Comparison of ENCODE assay signal across 15 mouse cellular contexts in the genomic region with DNA sequence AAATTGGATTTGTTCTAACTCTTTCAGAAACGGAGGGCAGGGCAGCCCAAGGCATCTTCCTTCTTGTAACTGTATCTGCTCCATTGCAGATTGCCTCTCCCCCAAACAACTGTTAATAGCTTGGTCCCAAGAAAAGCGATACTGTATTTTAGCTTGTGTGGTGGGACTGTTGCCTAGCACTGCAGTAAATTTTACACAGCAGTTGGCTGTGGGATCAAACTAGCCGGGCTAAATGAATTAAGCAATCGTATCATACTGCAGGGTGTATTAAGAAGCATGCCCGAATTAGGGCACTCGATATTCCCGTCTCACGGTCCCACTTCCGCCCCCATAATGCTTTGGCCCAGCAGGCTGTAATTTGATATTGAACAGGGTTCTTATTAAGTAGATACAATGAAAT.
DNase-seq lines count a peak whose midpoint lies in the region; ATAC-seq and TF ChIP-seq lines count a peak whose summit lies in the region.
"Had no signal": no experiment of that assay in that cellular context is flagged by ENCODE, and none has a peak within 500 bp of the region (broad histone marks: within the 10 kb centered on the region; RNA-seq: fewer than 3 reads in every experiment).

No protein-coding gene starts in this region.

- H3K4me3 ChIP-seq in forebrain, embryonic 16.5 days (replicated peaks; ENCODE audit: low read length): no peak overlapping the region
- H3K4me3 ChIP-seq in forebrain, embryonic 10.5 days: no peak overlapping the region
- no peak overlapping the region for H3K4me3 ChIP-seq in lung, postnatal 0 days (ENCODE audit: low read depth, low read length)
- no peak overlapping the region for H3K4me3 ChIP-seq in lung, adult 2 months (replicated peaks; ENCODE audit: extremely low read depth, low read depth, low read length)
- H3K4me3 ChIP-seq in limb, embryonic 12.5 days (replicated peaks): peak overlapping the region; percentile 21
- H3K4me3 ChIP-seq in stomach, postnatal 0 days (ENCODE audit: low read depth, low read length): no peak overlapping the region; the same call in 1 of the 2 replicates
- no peak overlapping the region for H3K4me3 ChIP-seq in liver, embryonic 11.5 days (ENCODE audit: low read depth, low read length)
- H3K4me3 ChIP-seq: heart, embryonic 13.5 days; liver, embryonic 12.5 days had no signal

- TF ChIP-seq CTCF in lung, postnatal 0 days (IDR thresholded peaks at IDR 0.05): no peak
- no peak for TF ChIP-seq CTCF in lung, adult 2 months (IDR thresholded peaks at IDR 0.05; ENCODE audit: insufficient read depth, low read length)
- TF ChIP-seq CTCF in stomach, postnatal 0 days (IDR thresholded peaks at IDR 0.05; ENCODE audit: low read depth): no peak

- TF ChIP-seq EP300 in lung, postnatal 0 days (IDR thresholded peaks at IDR 0.05): no peak
- TF ChIP-seq EP300 in stomach, postnatal 0 days (optimal IDR thresholded peaks at IDR 0.05): no peak

- no peaks in the 10 kb centered on the region for H3K4me1 ChIP-seq in forebrain, embryonic 16.5 days (replicated peaks; ENCODE audit: control insufficient read depth, insufficient read depth, low read length)
- no peaks in the 10 kb centered on the region for H3K4me1 ChIP-seq in forebrain, embryonic 10.5 days
- H3K4me1 ChIP-seq in lung, postnatal 0 days (ENCODE audit: insufficient read depth, low read depth, low read length): no peaks in the 10 kb centered on the region
- H3K4me1 ChIP-seq in lung, adult 2 months (ENCODE audit: control insufficient read depth, insufficient read depth, low read length): no peaks in the 10 kb centered on the region
- H3K4me1 ChIP-seq in limb, embryonic 12.5 days (replicated peaks): peaks cover 14% of the 10 kb centered on the region
- no peaks in the 10 kb centered on the region for H3K4me1 ChIP-seq in stomach, postnatal 0 days (replicated peaks; ENCODE audit: control insufficient read depth, insufficient read depth)
- no peaks in the 10 kb centered on the region for H3K4me1 ChIP-seq in liver, embryonic 11.5 days (replicated peaks; ENCODE audit: control insufficient read depth, insufficient read depth, low read length)
- H3K4me1 ChIP-seq: heart, embryonic 13.5 days; liver, embryonic 12.5 days had no signal

- no peaks in the 10 kb centered on the region for H3K36me3 ChIP-seq in forebrain, embryonic 16.5 days (ENCODE audit: control insufficient read depth, insufficient read depth)
- no peaks in the 10 kb centered on the region for H3K36me3 ChIP-seq in forebrain, embryonic 10.5 days (replicated peaks)
- H3K36me3 ChIP-seq in lung, postnatal 0 days (ENCODE audit: insufficient read depth, low read length): no peaks in the 10 kb centered on the region
- no peaks in the 10 kb centered on the region for H3K36me3 ChIP-seq in limb, embryonic 12.5 days
- no peaks in the 10 kb centered on the region for H3K36me3 ChIP-seq in stomach, postnatal 0 days (ENCODE audit: control insufficient read depth, insufficient read depth, low read length)
- H3K36me3 ChIP-seq in liver, embryonic 11.5 days (ENCODE audit: control insufficient read depth, insufficient read depth, low read length): no peaks in the 10 kb centered on the region
- H3K36me3 ChIP-seq: heart, embryonic 13.5 days; liver, embryonic 12.5 days had no signal

- no peak for DNase-seq in forebrain, embryonic 10.5 days (ENCODE audit: extremely low spot score, low spot score)
- peak; percentile 30 for DNase-seq in lung, postnatal 0 days (ENCODE audit: low spot score)
- no peak for DNase-seq in lung, adult 2 months
- DNase-seq in stomach, postnatal 0 days (ENCODE audit: low spot score): no peak
- no peak for DNase-seq in adrenal gland, postnatal 4 days (ENCODE audit: low spot score in 2 of 2)
- DNase-seq in liver, embryonic 11.5 days (ENCODE audit: low spot score): no peak
- DNase-seq: cerebellum, adult 18-20 months; layer of hippocampus, adult 9-11 months; retina, postnatal 1 day; thymus, postnatal 36 days had no signal

- 46% methylated on average over 9 of the region's 9 CpGs for WGBS in forebrain, embryonic 16.5 days
- WGBS in forebrain, embryonic 10.5 days: 87% methylated on average over 9 of the region's 9 CpGs
- 65% methylated on average over 9 of the region's 9 CpGs for WGBS in lung, postnatal 0 days
- 66% methylated on average over 9 of the region's 9 CpGs for WGBS in lung, adult 2 months
- WGBS in limb, embryonic 12.5 days: 28% methylated on average over 9 of the region's 9 CpGs
- 47% methylated on average over 9 of the region's 9 CpGs for whole genome bisulfite sequencing in stomach, postnatal 0 days
- WGBS in liver, embryonic 11.5 days: 71% methylated on average over 9 of the region's 9 CpGs

- H3K9ac ChIP-seq in forebrain, embryonic 16.5 days (replicated peaks; ENCODE audit: low read depth, low read length): no peak overlapping the region
- H3K9ac ChIP-seq in lung, postnatal 0 days (replicated peaks; ENCODE audit: low read depth): no peak overlapping the region
- H3K9ac ChIP-seq in limb, embryonic 12.5 days (replicated peaks): no peak overlapping the region
- H3K9ac ChIP-seq in stomach, postnatal 0 days (ENCODE audit: low read length): no peak overlapping the region
- no peak overlapping the region for H3K9ac ChIP-seq in liver, embryonic 11.5 days (ENCODE audit: low read depth, low read length)
- H3K9ac ChIP-seq: heart, embryonic 13.5 days; hindbrain, embryonic 14.5 days; liver, embryonic 12.5 days had no signal

- H3K4me2 ChIP-seq in forebrain, embryonic 16.5 days (ENCODE audit: low read length): peak overlapping the region; percentile 20; the same call in 1 of the 2 replicates
- H3K4me2 ChIP-seq in lung, postnatal 0 days (replicated peaks; ENCODE audit: low read depth, low read length): peak overlapping the region; percentile 12; the same call in 1 of the 2 replicates
- peak overlapping the region; percentile 55 for H3K4me2 ChIP-seq in limb, embryonic 12.5 days
- H3K4me2 ChIP-seq in stomach, postnatal 0 days (replicated peaks; ENCODE audit: low read depth): peak overlapping the region; percentile 44
- no peak overlapping the region for H3K4me2 ChIP-seq in liver, embryonic 11.5 days
- H3K4me2 ChIP-seq: heart, embryonic 13.5 days; hindbrain, embryonic 14.5 days; liver, embryonic 12.5 days had no signal

- no peaks in the 10 kb centered on the region for H3K9me3 ChIP-seq in forebrain, embryonic 16.5 days (ENCODE audit: control insufficient read depth, low read length)
- H3K9me3 ChIP-seq in forebrain, embryonic 10.5 days: no peaks in the 10 kb centered on the region
- no peaks in the 10 kb centered on the region for H3K9me3 ChIP-seq in lung, postnatal 0 days (ENCODE audit: low read length)
- H3K9me3 ChIP-seq in limb, embryonic 12.5 days: no peaks in the 10 kb centered on the region
- no peaks in the 10 kb centered on the region for H3K9me3 ChIP-seq in stomach, postnatal 0 days (ENCODE audit: control insufficient read depth, low read length)
- H3K9me3 ChIP-seq in liver, embryonic 11.5 days (ENCODE audit: control insufficient read depth, low read length): no peaks in the 10 kb centered on the region
- H3K9me3 ChIP-seq: heart, embryonic 13.5 days; liver, embryonic 12.5 days had no signal

- H3K27ac ChIP-seq in forebrain, embryonic 16.5 days (ENCODE audit: low read length): no peak overlapping the region
- no peak overlapping the region for H3K27ac ChIP-seq in forebrain, embryonic 10.5 days
- H3K27ac ChIP-seq in lung, postnatal 0 days (ENCODE audit: low read length): no peak overlapping the region
- H3K27ac ChIP-seq in limb, embryonic 12.5 days: peak overlapping the region; percentile 53; the same call in 1 of the 2 replicates
- H3K27ac ChIP-seq in stomach, postnatal 0 days (replicated peaks): peak overlapping the region; percentile 71; the same call in 1 of the 2 replicates
- no peak overlapping the region for H3K27ac ChIP-seq in liver, embryonic 11.5 days (ENCODE audit: low read depth, low read length)
- H3K27ac ChIP-seq: heart, embryonic 13.5 days; hindbrain, embryonic 14.5 days; liver, embryonic 12.5 days had no signal

- no peaks in the 10 kb centered on the region for H3K27me3 ChIP-seq in forebrain, embryonic 16.5 days (replicated peaks; ENCODE audit: control insufficient read depth, insufficient read depth, low read length)
- no peaks in the 10 kb centered on the region for H3K27me3 ChIP-seq in forebrain, embryonic 10.5 days (ENCODE audit: poor library complexity, severe bottlenecking)
- H3K27me3 ChIP-seq in lung, postnatal 0 days (replicated peaks; ENCODE audit: insufficient read depth, low read length): no peaks in the 10 kb centered on the region
- H3K27me3 ChIP-seq in limb, embryonic 12.5 days: no peaks in the 10 kb centered on the region
- no peaks in the 10 kb centered on the region for H3K27me3 ChIP-seq in stomach, postnatal 0 days (ENCODE audit: control insufficient read depth, insufficient read depth, low read length)
- H3K27me3 ChIP-seq in liver, embryonic 11.5 days (replicated peaks; ENCODE audit: control insufficient read depth, insufficient read depth, low read length): no peaks in the 10 kb centered on the region
- H3K27me3 ChIP-seq: heart, embryonic 13.5 days; liver, embryonic 12.5 days had no signal

- no peak for ATAC-seq in forebrain, embryonic 16.5 days
- peak; percentile 32; the same call in 1 of the 2 replicates for ATAC-seq in lung, postnatal 0 days
- ATAC-seq in limb, embryonic 12.5 days (ENCODE audit: insufficient number of reproducible peaks, insufficient read depth, low FRiP score, low TSS enrichment, low read depth): peak; percentile 81
- ATAC-seq in stomach, postnatal 0 days (ENCODE audit: low FRiP score, low TSS enrichment): peak; percentile 40; the same call in 1 of the 2 replicates
- no peak for ATAC-seq in liver, embryonic 11.5 days (replicated peaks; ENCODE audit: low FRiP score)
- ATAC-seq: liver, embryonic 12.5 days had no signal

- no peak for TF ChIP-seq POLR2A in lung, adult 2 months (IDR thresholded peaks at IDR 0.05; ENCODE audit: borderline replicate concordance, extremely low read depth, low read depth, low read length)

Comparison
In these comparisons a context has a peak if more than half of its experiments do, and no peak if none do; other contexts are left out.
1. ATAC-seq: peak in lung, postnatal 0 days (single experiment), limb, embryonic 12.5 days (single experiment) and stomach, postnatal 0 days (single experiment); none in forebrain, embryonic 16.5 days (single experiment) and liver, embryonic 11.5 days (single experiment).
2. H3K27ac ChIP-seq: peak in limb, embryonic 12.5 days (single experiment) and stomach, postnatal 0 days (single experiment); none in forebrain, embryonic 16.5 days (single experiment), forebrain, embryonic 10.5 days (single experiment), lung, postnatal 0 days (single experiment) and liver, embryonic 11.5 days (single experiment).